Mouse (Mus musculus) midbrain, embryonic 16.5 days (tissue): ENCODE data around the gene Fdx1. TPM values are rescaled to one million over a fixed set of nuclear protein-coding genes. Genes with fewer than 3 reads are reported as not detected.

ENCODE experiments used
- ATAC-seq: fragments of 200-750 bp; cut with Nextera tagmentation; 2 replicates; pipeline ENCODE4 v1.8.0; 2017; ENCODE audit warnings: moderate TSS enrichment
- H3K27ac ChIP-seq: fragments of 300-500 bp; sonication (generic); 2 replicates; pipeline ENCODE4 v1.5.1; 2014; ENCODE audit warnings: mild to moderate bottlenecking, low read length, mixed read lengths
- H3K27me3 ChIP-seq: fragments of 300-500 bp; sonication (generic); 2 replicates; pipeline ENCODE4 v1.6.1; 2014; ENCODE audit warnings: low read depth, low read length, mixed read lengths; ENCODE audit not compliant: control insufficient read depth, insufficient read depth
- H3K36me3 ChIP-seq: fragments of 300-500 bp; sonication (generic); 2 replicates; pipeline ENCODE4 v1.6.1; 2014; ENCODE audit warnings: mild to moderate bottlenecking, low read length, moderate library complexity, mixed read lengths; ENCODE audit not compliant: control insufficient read depth, insufficient read depth
- H3K4me1 ChIP-seq: fragments of 300-500 bp; sonication (generic); 2 replicates; pipeline ENCODE4 v1.6.1; 2014; ENCODE audit warnings: mild to moderate bottlenecking, low read length, mixed read lengths; ENCODE audit not compliant: control insufficient read depth, insufficient read depth
- H3K4me2 ChIP-seq: fragments of 300-500 bp; sonication (generic); 2 replicates; pipeline ENCODE4 v1.6.1; 2014; ENCODE audit warnings: mild to moderate bottlenecking, low read length, mixed read lengths
- H3K4me3 ChIP-seq: fragments of 300-500 bp; sonication (generic); 2 replicates; pipeline ENCODE4 v1.5.1; 2014; ENCODE audit warnings: low read depth, mild to moderate bottlenecking, low read length, moderate library complexity, mixed read lengths
- H3K9ac ChIP-seq: fragments of 300-500 bp; sonication (generic); 2 replicates; pipeline ENCODE4 v1.6.1; 2014; ENCODE audit warnings: low read depth, low read length, mixed read lengths
- H3K9me3 ChIP-seq: fragments of 300-500 bp; sonication (generic); replicated peaks from 2 replicates; pipeline ENCODE4 v1.6.1; 2014; ENCODE audit warnings: mild to moderate bottlenecking, low read length, mixed read lengths; ENCODE audit not compliant: control insufficient read depth, poor library complexity, severe bottlenecking
- WGBS: fragments of 180-500 bp; shearing (Covaris S2); extraction: QIAGEN DNeasy Blood & Tissue Kit; methylation state at CpG from one replicate; pipeline ENCODE4 v1.1.7; 2014; 5-methylcytosine and 5-hydroxymethylcytosine counted together
- polyA plus RNA-seq: library from polyadenylated mRNA; unstranded; fragments of >200 nt; fragmentation: Nextera tagmentation; extraction: Ambion mirVana; gene quantifications from 2 replicates; pipeline ENCODE4 v1.2.1, GENCODE M21; 2015

The Fdx1 gene
- polyA plus RNA-seq, 1 experiment from 2014 or later = 37.0 TPM

DNA sequence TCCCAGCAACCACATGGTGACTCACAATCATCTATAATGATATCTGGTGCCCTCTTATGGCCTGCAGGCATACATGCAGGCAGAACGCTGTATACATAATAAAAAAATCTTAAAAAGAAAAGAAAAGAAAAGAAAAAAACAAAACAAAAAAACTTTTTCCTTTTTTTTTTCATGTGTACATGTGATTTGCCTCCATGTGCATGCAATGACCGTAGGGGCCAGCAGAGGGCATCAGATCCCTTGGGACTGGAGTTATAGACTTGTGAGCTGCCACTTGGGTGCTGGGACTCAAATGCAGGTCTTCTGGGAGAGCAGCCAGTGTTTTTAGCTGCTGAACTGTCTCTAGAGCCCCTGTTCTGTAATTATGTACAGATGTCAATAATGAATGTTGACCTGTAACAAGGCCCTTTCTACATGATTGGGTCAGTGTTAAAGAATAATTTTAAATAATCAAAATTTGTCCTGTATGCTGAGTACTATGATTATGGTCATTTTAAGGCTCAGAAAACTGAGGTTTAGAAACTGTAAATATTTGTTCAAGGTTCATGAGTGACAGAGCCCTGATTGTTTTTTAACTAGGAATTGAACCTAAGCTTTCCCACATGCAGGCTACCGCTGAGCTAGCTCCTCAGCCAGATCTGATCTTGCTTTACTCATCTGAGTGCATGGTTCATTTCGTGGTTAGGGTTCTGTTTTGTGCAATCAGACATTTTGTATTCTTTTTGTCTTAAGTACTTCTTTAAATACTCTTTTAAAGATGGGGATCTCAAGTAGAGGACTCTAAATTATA, 30.3 kb upstream of the Fdx1 start:
- no peak for ATAC-seq
- Histone ChIP-seq H3K27ac (no peak overlapping the region), H3K4me2 (no peak overlapping the region), H3K4me3 (no peak overlapping the region), H3K4me1 (no peaks in the 10 kb centered on the region), H3K36me3 (no peaks in the 10 kb centered on the region), H3K9me3 (peaks cover 2% of the 10 kb centered on the region; the same call in 1 of the 2 replicates), H3K9ac (no peak overlapping the region), H3K27me3 (no peaks in the 10 kb centered on the region)
- 82% methylated on average over 4 of the region's 4 CpGs for WGBS

DNA sequence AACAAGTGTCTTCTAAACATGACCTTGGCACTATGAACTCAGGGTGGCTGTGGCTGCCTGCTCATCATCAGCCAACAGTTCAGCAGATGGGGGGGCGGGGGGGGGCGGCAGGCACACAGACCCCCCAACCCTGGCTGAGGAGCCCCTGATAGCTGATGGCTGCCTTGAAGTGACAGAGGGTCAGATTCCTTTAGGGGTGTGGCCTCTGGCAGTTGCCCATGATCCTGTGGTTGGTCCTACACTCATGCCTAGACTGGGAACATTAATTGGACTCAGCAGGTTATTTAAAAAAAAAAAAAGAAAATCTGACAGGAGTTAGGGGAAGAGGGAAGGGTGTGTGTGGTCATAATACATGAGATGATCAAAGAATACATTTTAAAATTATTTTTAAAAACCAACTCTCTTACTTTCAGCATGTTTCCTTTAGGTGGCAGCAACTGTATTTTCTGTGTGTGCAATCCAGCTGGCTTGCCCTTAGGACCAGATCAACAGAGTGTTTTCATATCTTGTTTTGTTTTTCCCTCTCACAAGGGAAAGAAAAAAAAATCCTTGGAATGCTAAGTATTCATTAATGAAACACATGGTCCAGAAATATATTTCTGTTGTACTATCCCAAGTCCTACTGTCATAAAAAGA, 28.0 kb upstream of the Fdx1 start:
- H3K4me3 ChIP-seq = no peak overlapping the region
- no peak overlapping the region for H3K9ac ChIP-seq
- no peaks in the 10 kb centered on the region for H3K4me1 ChIP-seq
- no peaks in the 10 kb centered on the region for H3K27me3 ChIP-seq
- H3K36me3 ChIP-seq = no peaks in the 10 kb centered on the region
- H3K4me2 ChIP-seq = no peak overlapping the region
- H3K27ac ChIP-seq = no peak overlapping the region
- no peak for ATAC-seq
- no peaks in the 10 kb centered on the region for H3K9me3 ChIP-seq
- 28% methylated on average over 2 of the region's 2 CpGs for WGBS

DNA sequence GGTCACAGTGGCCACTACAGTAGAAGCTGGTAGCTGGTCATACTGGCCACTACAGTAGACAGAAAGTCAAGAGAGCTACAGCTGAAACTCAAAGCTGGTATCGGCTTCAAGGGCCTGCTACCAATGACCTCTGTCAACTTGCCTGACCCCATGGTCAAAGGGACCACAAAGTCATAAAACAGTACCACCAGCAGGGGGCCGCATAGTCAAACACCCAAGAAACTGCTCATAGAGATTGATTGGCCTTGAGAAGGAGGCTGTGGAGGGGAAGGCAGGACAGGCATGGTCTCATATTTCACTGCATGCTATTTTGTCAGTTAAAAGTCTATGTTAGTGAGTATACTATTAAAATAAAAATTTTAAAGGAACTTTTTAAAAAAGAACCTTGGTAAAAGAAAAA, 27.5 kb upstream of the Fdx1 start:
- ATAC-seq = no peak
- H3K27ac ChIP-seq = no peak overlapping the region
- no peaks in the 10 kb centered on the region for H3K9me3 ChIP-seq
- H3K9ac ChIP-seq = no peak overlapping the region
- no peaks in the 10 kb centered on the region for H3K27me3 ChIP-seq
- H3K4me2 ChIP-seq = no peak overlapping the region
- 30% methylated on average over 2 of the region's 2 CpGs for WGBS
- no peaks in the 10 kb centered on the region for H3K36me3 ChIP-seq
- no peak overlapping the region for H3K4me3 ChIP-seq
- H3K4me1 ChIP-seq = no peaks in the 10 kb centered on the region

DNA sequence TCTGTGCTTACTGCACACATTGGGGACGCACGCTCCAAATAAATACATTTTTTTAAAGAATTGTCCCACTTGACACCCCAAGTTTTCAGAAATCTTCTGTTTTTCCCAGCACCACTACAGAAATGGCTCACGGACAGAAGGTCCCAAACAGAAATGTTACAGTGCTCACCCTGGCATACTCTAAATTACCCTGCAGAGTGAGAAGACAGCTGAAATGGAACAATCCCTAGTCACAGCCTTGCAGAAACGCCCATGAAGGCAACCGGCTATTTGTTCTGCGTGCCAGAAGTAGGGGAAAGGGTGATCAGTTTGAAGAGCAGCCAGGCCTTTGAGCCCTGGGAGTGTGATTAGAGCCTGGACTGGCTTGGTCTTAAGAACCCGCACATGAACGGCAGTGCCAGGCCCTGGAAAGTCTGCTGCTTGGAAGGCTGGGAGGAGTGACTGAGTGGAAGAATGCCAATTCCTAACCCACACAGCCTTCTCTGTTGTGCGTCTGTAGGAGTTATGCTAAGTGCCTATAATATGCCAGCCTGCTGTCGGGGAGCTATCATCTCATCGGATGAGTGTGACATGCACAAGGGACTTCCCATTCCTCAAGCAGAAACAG, 22.2 kb upstream of the Fdx1 start:
- Histone ChIP-seq H3K9ac (no peak overlapping the region), H3K4me2 (no peak overlapping the region), H3K27me3 (no peaks in the 10 kb centered on the region), H3K27ac (no peak overlapping the region), H3K4me3 (no peak overlapping the region), H3K9me3 (no peaks in the 10 kb centered on the region), H3K36me3 (no peaks in the 10 kb centered on the region), H3K4me1 (no peaks in the 10 kb centered on the region)
- WGBS = 71% methylated on average over 11 of the region's 11 CpGs
- ATAC-seq = no peak

DNA sequence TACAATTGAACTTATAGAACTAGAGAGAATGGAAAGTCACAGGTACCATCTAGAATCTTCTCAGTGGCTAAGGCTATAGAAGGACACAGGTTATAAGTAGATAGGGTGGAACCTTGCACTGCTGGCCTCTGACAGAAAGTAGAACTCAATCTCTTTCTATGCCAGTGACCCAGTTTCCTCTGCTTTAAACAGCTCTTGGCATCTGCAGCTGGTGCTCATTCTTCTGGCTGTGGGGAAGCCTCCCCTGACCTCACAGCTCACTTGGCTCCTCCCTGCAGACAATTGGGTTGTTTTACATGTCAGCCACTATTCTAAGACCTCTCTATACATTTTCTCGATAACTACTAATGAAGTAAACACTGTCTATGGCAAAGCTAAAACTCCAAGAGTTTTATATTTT, 17.8 kb upstream of the Fdx1 start:
- no peak overlapping the region for H3K27ac ChIP-seq
- H3K4me3 ChIP-seq = no peak overlapping the region
- WGBS = 78% methylated on average over 1 of the region's 1 CpGs
- H3K9ac ChIP-seq = no peak overlapping the region
- H3K36me3 ChIP-seq = no peaks in the 10 kb centered on the region
- no peaks in the 10 kb centered on the region for H3K27me3 ChIP-seq
- no peaks in the 10 kb centered on the region for H3K4me1 ChIP-seq
- H3K4me2 ChIP-seq = no peak overlapping the region
- no peak for ATAC-seq
- H3K9me3 ChIP-seq = no peaks in the 10 kb centered on the region

DNA sequence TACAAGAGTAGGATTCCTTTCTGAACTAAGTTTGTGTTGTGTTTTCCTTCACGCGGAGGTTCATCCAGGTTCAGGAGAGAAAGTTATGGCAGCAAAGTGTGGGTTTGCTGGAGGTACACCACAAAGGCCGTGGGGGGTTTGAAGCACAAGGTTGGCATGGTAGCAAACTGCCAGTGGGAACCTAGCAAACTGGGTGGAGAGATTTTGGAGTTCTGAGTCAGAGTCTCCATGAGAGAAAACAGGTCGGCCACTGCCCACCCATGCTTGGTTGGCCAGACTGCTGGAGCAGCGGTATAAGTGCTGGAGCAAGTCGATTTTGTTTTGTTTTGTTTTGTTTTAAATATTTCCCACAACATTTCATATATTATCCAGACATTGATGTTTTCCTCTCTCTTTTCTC, 15.9 kb upstream of the Fdx1 start:
- Histone ChIP-seq H3K27ac (no peak overlapping the region), H3K9me3 (no peaks in the 10 kb centered on the region), H3K4me2 (no peak overlapping the region), H3K4me1 (no peaks in the 10 kb centered on the region), H3K9ac (no peak overlapping the region), H3K4me3 (no peak overlapping the region), H3K27me3 (no peaks in the 10 kb centered on the region), H3K36me3 (no peaks in the 10 kb centered on the region)
- 94% methylated on average over 6 of the region's 6 CpGs for WGBS
- ATAC-seq = no peak

DNA sequence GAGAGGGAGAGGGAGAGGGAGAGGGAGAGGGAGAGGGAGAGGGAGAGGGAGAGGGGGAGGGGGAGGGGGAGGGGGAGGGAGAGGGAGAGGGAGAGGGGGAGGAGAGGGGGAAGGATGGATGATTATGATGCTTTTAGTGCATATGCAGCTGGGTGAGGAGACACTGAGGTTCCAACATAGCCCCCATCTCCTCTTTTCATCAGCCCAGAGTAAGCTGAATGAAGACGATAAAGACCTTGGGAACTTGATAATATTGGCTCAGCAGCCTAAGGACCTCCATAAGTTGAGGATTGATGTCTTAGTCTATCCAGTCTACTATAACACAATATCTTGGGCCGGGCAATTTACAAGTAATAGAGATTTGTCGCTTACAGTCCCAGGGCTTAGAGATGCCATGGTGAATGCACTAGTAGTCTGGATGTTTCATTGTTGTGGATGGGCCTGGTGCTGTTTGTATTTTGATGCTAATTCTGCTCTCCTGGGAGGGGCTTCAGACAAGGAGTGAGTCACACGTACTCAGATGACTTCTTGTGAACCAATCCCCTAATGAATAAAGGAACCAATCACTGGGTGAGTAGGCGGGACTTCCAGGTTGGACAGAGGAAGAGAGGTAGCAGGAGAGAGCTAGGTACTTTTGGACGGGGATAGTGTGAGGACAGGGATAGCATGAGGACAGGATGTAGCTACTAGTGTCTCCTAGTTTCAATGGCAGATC, 15.3 kb upstream of the Fdx1 start:
- Histone ChIP-seq H3K4me3 (no peak overlapping the region), H3K9me3 (no peaks in the 10 kb centered on the region), H3K9ac (no peak overlapping the region), H3K4me1 (no peaks in the 10 kb centered on the region), H3K4me2 (no peak overlapping the region), H3K27me3 (no peaks in the 10 kb centered on the region), H3K36me3 (no peaks in the 10 kb centered on the region), H3K27ac (no peak overlapping the region)
- 83% methylated on average over 6 of the region's 6 CpGs for WGBS
- ATAC-seq = no peak

DNA sequence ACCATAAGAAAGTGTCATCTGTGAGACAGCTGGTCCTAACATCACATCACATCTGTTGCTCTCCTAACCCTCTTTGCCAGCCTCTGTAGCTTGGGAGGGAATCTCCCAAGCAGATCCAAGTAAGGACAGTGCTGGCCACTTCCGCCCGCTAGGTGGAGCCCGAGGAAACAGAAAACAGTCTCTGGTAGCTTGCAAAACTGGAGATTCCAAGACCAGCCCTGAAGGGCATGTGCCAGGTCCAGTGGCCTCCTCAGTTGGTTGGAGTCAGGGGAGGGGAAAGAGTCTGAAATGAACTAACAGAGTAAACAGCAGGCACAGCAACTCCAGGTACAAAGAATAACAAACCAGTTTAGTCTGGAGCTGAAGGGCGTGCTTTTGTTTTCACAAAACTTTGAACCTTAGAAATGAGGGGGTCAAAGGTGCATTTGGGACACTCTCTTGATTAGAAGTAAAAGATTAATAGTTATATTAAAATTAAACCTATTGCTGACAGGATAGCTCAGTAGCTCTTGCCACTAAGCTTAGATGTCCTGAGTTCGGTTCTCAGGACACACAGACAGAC, 14.2 kb upstream of the Fdx1 start:
- 41% methylated on average over 5 of the region's 5 CpGs for WGBS
- Histone ChIP-seq H3K4me3 (no peak overlapping the region), H3K4me1 (no peaks in the 10 kb centered on the region), H3K9ac (no peak overlapping the region), H3K9me3 (no peaks in the 10 kb centered on the region), H3K27me3 (no peaks in the 10 kb centered on the region), H3K27ac (no peak overlapping the region), H3K4me2 (no peak overlapping the region), H3K36me3 (no peaks in the 10 kb centered on the region)
- ATAC-seq = 0 out of 2 replicates have a peak, but pooled peaks have one; percentile 25
